Mouse (Mus musculus) small intestine, adult 2 months (tissue): Measurements from ENCODE around the gene Prkci.

Source experiments
- CTCF ChIP-seq: fragments of 200-500 bp; IDR thresholded peaks from 2 replicates; pipeline ENCODE4 v1.5.1; 2012; ENCODE audit warnings: low read depth, mild to moderate bottlenecking, control low read depth, inconsistent platforms, low read length, moderate library complexity, mixed read lengths; ENCODE audit not compliant: insufficient replicate concordance, insufficient read length; ENCODE audit errors: extremely low read depth
- POLR2A ChIP-seq: fragments of 200-500 bp; IDR thresholded peaks from 2 replicates; pipeline ENCODE4 v1.6.1; 2012; ENCODE audit warnings: low read depth, mild to moderate bottlenecking, control low read depth, inconsistent platforms, low read length, moderate library complexity

DNA sequence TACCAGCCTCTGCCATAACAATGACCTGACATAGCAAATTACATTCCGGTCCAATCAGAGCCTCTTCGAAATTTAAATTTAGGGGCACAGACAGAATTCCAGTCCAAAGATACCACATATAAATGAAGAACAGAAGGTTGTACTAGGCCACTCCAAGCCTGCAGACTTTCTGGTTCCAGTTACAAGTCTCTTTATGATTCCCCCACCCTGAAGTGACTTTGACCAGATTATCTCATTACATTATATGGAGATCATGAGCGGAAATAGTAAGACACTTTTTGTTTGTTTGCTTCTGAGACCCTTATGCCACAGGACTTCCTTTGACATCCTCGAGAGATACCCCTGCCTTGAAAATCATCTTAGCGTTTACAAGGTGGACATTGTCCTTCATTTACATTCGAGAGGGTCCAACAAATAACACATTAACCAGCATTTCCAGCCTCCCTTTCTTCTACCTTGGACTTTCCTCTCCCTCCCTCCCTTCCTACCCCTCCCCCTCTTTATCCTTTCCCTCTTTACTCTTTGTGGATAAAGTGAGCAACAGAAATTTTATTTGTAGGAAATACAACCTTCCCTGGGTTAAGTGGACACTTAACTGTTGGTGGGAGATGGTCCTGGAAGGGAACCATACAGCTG, 81.6 kb downstream of the Prkci start:
- TF ChIP-seq POLR2A (no peak), CTCF (no peak)
